Mouse (Mus musculus) brain, adult 2 months (tissue): ENCODE measurements around the gene Csrp1.

Experiments used
- DNase-seq: peaks from one replicate; pipeline ENCODE4 v3.0.0; 2011; ENCODE audit warnings: low read depth, low spot score

Csrp1 gene

DNA sequence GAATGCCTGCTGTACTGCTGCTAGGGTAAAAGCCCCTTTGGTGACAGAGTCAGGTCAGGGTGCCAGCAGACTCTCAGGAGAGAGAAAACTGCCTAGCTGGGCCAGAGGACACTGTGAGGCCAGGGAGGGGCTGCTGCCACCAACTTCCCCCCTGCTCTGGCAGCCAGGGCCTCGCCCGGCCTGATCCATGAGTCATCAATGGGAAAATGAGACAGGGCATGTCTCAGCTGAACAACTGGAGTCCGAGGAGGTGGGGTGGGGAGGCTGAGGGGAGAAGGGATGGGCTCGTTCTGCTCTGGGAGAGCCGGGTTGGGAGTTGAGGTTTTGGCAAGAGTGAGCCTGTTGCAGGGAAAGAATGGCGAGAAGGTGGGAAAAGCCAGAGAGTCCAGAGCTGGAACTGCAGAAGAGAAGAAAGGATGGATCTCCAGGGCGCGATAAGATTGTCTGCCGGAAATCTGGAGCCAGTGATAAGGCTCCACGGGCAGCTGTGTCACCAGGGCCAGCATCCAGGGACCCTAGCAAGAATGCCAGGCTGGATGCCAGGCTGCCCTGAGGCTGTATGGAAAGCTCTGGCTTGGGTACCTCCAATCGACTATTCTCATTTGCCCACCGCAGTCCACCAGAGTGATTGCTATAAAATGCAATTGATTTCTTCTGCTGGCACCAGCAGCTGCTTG is 51.2 kb downstream of the Csrp1 start:
- peak; percentile 56 for DNase-seq

- DNase-seq, result no peak
Measured at GRCm38 (mm10) chr1:135771573-135771970, 51.7 kb downstream of the Csrp1 start.

DNA sequence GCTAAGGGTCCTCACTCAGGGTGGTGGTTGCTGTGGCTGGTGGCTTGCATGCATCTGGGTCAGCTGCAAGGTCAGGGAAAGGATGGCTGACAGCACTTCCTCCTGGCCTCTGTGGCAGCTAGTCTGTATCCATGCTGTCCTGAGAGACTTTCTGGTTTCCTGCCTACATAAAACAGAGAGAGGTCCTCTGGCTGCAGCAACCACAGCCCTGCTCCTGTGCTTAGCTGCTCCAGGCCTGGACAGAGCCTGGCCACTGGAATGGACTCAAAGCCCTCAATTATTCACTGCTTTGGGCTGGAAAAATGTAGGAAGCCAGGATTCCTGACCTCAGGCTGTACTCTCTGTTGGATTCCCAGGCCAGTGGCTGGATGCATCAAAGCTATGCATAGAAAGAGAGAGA is 56.7 kb downstream of the Csrp1 start:
- no peak for DNase-seq

- no peak for DNase-seq
Measured at GRCm38 (mm10) chr1:135777046-135777445, 57.2 kb downstream of the Csrp1 start.

- peak; percentile 44 for DNase-seq
Measured at GRCm38 (mm10) chr1:135778780-135779535, 59.1 kb downstream of the Csrp1 start, which contains the start of gene Tnni1. TSS of gene Tnni1 (plus strand) at chr1:135779434.

DNA sequence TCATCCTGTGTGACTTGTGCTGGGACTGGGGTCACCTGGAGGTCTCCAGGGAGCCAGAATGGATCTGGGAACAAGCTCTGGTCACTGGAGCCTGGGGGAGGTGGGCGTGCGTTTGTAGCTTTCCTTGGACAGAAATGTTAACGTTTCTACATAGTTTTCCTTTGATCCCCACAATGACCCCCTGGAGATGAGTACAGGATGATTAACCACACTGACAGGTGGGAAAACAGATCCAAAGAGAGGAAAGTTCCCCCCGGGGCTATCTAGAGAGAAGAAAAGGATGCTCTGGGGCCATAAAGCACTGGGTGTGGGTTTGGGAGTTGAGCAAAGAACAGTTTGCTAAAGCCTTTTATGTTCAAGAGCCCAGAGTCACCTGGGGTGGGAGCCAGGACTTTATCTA is 60.8 kb downstream of the Csrp1 start:
- no peak for DNase-seq

- peak; percentile 94 for DNase-seq
Measured at GRCm38 (mm10) chr1:135781220-135781619, 61.4 kb downstream of the Csrp1 start.

GRCm38 (mm10) chr1:135782816-135783215 is 63.0 kb downstream of the Csrp1 start:
- DNase-seq, result peak; percentile 90

DNA sequence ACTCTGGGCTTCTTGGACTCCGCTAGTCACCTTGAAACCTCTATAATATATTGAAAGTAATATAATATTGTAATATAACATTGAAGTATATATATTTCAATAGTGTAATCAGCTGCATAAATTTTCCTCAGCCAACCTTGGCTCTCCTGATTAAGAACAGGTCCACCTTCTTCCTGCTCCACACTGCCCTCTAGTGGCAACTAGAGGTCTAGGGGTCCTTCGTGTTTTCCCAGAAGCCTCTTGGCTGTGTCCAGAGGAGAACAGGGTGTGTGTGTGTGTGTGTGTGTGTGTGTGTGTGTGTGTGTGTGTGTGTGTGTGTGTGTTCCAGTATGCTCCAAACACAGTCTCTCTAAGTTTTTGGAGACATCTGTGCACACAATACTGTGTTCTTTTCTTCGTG is 67.9 kb downstream of the Csrp1 start:
- peak; percentile 85 for DNase-seq

DNA sequence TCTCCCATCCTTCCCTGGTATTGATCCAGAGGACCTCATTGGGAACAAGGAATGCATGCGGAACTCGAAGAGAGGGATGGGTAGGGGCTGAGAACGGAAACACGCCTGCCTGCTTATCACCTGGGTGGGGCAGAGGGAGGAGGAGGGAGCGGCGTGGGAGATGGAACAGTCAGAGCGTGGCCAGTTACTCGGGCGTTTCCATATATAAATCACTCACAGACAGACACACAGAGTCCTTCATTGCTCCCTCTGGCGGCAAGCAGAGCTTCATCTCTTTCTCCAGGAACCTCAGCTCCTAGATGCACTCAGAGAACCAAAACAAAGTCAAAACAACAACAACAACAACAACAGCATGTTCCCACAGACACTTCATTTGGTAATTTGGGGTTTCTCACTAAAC is 68.8 kb downstream of the Csrp1 start:
- peak; percentile 65 for DNase-seq

GRCm38 (mm10) chr1:135789815-135790214 is 70.0 kb downstream of the Csrp1 start:
- peak; percentile 80 for DNase-seq

DNA sequence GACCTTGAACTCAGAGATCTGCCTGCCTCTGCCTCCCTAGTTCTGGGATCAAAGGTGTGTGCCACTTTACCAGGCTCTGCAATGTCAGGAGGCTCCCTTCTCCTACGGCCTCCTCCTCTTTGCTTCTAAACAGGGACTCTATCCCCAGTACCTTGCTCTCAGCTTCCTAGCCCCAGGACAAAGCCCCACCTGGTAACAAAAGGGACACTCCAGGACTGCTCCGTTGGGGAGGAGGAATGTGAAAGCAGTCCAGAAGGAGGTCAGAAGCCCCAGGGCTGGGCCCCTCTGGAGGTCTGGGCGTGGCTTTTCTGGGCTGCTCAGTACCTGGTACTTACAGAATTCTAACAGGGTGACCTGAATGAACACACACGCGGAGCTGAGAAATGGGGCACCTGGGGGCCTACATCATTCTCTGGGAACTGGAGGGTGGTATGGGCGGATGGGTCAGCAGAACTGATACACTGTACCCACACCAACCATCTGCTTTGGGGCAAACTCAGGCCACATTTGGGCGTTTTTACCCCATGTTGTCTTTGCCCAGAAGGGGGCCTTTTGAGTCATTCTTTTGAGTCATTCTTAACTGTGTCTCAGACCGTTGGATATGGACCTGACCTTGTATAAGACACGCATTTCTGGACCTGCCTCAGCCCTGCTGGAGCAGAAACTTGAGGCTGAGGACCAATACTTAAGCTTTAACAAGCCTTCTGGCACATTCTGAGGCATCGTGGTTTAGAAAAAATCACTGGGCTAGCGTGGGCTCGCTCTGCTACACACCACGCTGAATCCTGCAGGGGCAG is 72.5 kb downstream of the Csrp1 start:
- peak; percentile 17 for DNase-seq

GRCm38 (mm10) chr1:135793370-135794215 is 73.7 kb downstream of the Csrp1 start:
- DNase-seq, result peak; percentile 81

DNA sequence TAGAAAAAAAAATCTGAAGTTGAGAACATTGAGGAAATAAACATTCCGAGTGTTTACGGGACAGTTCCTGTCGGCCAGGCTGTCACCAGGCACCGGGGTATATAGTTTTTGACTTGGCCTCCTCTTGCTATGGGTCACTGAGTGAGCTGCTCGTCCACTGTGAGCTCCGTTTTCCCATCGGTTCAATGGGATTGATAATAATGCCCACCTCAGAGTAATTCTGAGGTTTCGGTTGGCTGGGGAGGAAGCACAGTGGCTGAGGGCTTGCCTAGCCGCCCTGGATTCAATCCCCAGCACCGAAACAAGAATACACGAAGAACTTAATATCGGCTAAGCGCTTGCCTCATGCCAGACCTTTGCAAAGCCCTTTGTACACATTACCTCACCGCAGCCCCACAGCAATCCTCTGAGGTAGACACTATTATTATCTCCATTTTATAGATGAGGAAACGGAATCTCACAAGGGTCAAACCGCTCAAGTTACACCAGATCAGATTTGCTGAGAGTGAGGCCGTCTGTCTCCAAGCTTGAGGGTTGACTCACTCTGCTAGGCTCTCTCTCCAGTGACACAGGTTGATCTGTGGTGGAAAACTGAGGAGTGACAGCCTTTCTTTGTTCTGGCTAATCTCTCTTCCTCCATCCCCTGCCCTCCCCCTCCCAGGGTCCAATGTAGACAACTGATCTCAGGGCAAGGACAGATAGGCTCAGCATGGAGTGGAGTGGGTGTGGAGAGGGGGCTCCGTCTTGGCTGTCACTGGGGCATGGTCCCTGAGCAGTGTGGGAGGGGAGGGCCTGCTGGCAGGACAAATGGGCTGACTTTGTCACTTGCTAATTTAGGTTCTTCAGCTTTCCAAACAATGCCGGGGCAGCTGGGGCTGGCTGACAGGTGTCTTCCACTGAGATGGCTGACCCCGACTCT is 74.6 kb downstream of the Csrp1 start:
- DNase-seq, result no peak

- no peak for DNase-seq
Measured at GRCm38 (mm10) chr1:135798492-135798891, 78.6 kb downstream of the Csrp1 start.

- no peak for DNase-seq
Measured at GRCm38 (mm10) chr1:135799109-135799627, 79.3 kb downstream of the Csrp1 start.

GRCm38 (mm10) chr1:135800192-135800950 is 80.5 kb downstream of the Csrp1 start:
- no peak for DNase-seq
